Mouse (Mus musculus) bone marrow macrophage, adult 2 months (primary cell): Measurements from ENCODE around the gene Gpr4. TPM values are rescaled to one million over a fixed set of nuclear protein-coding genes. Genes with fewer than 3 reads are reported as not detected.

Experiments
- H3K27ac ChIP-seq: 2 replicates; pipeline ENCODE4 v1.5.1; 2012; ENCODE audit warnings: low read depth, low read length; ENCODE audit not compliant: insufficient read depth
- H3K4me1 ChIP-seq: 2 replicates; pipeline ENCODE4 v1.6.1; 2012; ENCODE audit warnings: low read length; ENCODE audit not compliant: control insufficient read depth, insufficient read depth
- H3K4me3 ChIP-seq: 2 replicates; pipeline ENCODE4 v1.5.1; 2012; ENCODE audit warnings: mild to moderate bottlenecking, low read length, moderate library complexity; ENCODE audit not compliant: insufficient read depth
- CTCF ChIP-seq: IDR thresholded peaks from 2 replicates; pipeline ENCODE4 v1.5.1; 2012; ENCODE audit warnings: low read depth, mild to moderate bottlenecking, low read length, moderate library complexity
- POLR2A ChIP-seq: IDR thresholded peaks from 2 replicates; pipeline ENCODE4 v1.6.1; 2012; ENCODE audit warnings: mild to moderate bottlenecking, low read depth, low read length, borderline replicate concordance
- polyA plus RNA-seq: library from polyadenylated mRNA; stranded (reverse); fragments of >200 nt; gene quantifications from 2 replicates; pipeline ENCODE4 v1.2.4, GENCODE M21; 2012; ENCODE audit not compliant: missing spikeins, insufficient read depth, insufficient read length

Gpr4 gene
- polyA plus RNA-seq = not detected in 2 replicates

- peaks cover 12% of the 10 kb centered on the region for H3K4me1 ChIP-seq
- H3K4me3 ChIP-seq = no peak within 1 kb of the TSS
- TF ChIP-seq POLR2A (no peak), CTCF (no peak)
Measured at GRCm38 (mm10) chr7:19211996-19212755, at the start of gene Gpr4. Gpr4 (plus strand) TSS chr7:19212538.

DNA sequence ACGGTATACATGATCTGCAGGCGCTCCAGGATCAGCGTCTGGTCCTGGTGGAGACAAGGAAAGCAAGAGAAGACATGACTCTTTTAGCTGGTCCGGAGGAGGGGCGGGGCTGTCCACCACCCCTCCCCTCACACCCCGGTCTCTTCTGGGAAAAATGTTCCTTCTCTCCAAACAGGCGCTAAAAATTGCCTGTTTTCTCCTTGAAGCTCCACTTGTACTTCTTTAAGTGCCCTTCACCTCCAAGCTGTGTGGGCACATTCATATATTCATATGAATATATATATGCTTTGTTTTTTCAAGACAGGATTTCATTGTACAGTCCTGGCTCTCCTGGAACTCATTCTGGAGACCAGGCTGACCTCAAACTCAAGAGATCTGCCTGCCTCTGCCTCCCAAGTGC is 49.4 kb upstream of the Gpr4 start:
- no peaks in the 10 kb centered on the region for H3K4me1 ChIP-seq
- TF ChIP-seq POLR2A (no peak), CTCF (no peak)
- H3K27ac ChIP-seq = no peak overlapping the region
- no peak overlapping the region for H3K4me3 ChIP-seq

More at GRCm38 (mm10) chr7:19211996-19212755, at the start of gene Gpr4:
- no peak within 1 kb of the TSS for H3K27ac ChIP-seq

- no peaks in the 10 kb centered on the region for H3K4me1 ChIP-seq
- TF ChIP-seq CTCF (no peak), POLR2A (no peak)
- no peak overlapping the region for H3K4me3 ChIP-seq
- H3K27ac ChIP-seq = no peak overlapping the region
Measured at GRCm38 (mm10) chr7:19163752-19164151, 48.6 kb upstream of the Gpr4 start.

- TF ChIP-seq POLR2A = no peak
- TF ChIP-seq CTCF = no peak
- H3K4me3 ChIP-seq = no peak overlapping the region
- no peak overlapping the region for H3K27ac ChIP-seq
- H3K4me1 ChIP-seq = no peaks in the 10 kb centered on the region
Measured at GRCm38 (mm10) chr7:19164189-19164588, 48.1 kb upstream of the Gpr4 start.

DNA sequence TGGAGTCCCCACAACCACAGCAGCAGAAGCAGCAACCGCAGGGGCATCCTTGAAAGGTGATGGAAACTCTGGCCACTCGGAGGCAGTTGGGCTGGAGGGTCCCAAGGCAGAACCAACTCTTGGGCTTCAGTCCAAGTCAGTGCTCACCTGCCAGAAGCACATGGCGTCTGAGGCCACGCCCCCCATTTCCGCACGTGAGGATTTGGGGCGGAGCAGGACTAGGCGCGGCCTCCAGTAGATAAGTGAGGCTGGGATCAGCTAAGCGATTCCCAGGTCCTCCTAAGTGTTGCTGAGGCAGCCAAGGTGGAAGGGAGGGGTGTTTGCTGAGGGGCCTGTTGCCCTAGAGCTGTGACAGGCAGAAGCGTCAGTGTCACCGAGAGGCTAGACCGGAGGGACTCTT is 47.4 kb upstream of the Gpr4 start:
- Histone ChIP-seq H3K4me3 (no peak overlapping the region), H3K4me1 (no peaks in the 10 kb centered on the region), H3K27ac (no peak overlapping the region)
- no peak for TF ChIP-seq CTCF
- no peak for TF ChIP-seq POLR2A

DNA sequence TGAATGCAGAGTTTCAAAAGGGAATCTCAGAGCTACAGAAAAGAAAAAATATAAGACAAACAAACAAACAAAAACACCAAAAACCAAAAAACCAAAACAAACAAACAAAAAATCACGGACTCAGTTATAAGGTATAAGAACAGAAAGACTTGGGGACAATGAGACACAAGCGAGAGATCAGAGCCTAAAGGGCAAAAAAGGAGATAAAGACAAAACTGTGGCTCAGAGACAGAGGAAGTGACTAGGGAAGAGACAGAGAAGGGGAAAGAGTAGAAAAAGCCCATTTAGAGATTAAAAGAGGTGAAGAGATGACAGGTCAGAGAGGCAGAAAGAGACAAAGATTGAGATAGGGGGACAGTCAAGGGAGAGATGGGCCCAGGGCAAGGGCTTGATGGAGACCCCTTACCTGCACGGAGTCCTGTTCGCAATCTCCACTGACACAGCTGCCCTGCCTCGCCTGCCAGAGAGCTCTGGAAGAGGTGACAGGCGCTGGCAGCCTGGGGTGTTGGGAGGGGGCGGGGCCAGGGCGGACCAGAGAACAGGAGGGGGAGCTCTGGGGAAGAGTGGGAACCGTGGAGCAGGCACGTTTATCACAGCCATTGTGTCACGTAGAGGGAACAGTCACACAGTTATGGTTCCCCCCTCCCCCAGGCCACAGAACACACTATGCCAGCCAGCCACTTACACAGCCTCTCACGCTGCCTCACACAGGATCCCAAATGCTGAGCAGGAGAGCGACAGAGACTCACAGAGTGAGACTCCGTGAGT is 46.5 kb upstream of the Gpr4 start, which contains the start of gene Gipr:
TSS of gene Gipr (minus strand) at position 472 of the 768 bp plus-strand sequence.
- Histone ChIP-seq H3K4me3 (no peak within 1 kb of the TSS), H3K27ac (no peak within 1 kb of the TSS), H3K4me1 (no peaks in the 10 kb centered on the region)
- TF ChIP-seq POLR2A = no peak
- TF ChIP-seq CTCF = no peak

- Histone ChIP-seq H3K4me3 (no peak overlapping the region), H3K4me1 (no peaks in the 10 kb centered on the region), H3K27ac (no peak overlapping the region)
- TF ChIP-seq POLR2A (no peak), CTCF (no peak)
Measured at GRCm38 (mm10) chr7:19166990-19167389, 45.3 kb upstream of the Gpr4 start.

DNA sequence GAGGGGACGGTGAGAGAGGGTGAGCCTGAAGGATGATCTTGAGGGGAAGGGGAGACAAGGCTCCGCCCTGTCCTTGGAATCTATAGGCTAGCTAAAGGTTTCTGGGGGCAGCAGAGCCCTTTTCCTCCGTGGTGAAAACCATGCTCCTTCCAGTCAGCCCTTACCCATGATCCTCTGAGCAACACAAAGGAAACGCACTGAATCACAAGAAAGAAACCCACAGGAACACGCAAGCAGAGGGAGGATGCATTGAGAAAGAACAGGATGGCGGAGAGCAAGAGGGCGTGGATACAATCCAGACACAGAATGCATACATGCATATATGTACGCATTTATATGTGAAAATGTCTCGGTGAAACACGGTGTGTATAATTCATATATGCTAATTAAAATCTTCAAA is 42.8 kb upstream of the Gpr4 start:
- H3K4me3 ChIP-seq = no peak overlapping the region
- TF ChIP-seq CTCF (no peak), POLR2A (no peak)
- 0 out of 2 replicates have a peak, but pooled peaks cover 3% of the 10 kb centered on the region for H3K4me1 ChIP-seq
- no peak overlapping the region for H3K27ac ChIP-seq

- Histone ChIP-seq H3K27ac (no peak overlapping the region), H3K4me1 (0 out of 2 replicates have a peak, but pooled peaks cover 3% of the 10 kb centered on the region), H3K4me3 (no peak overlapping the region)
- no peak for TF ChIP-seq POLR2A
- TF ChIP-seq CTCF = no peak
Measured at GRCm38 (mm10) chr7:19170142-19170541, 42.2 kb upstream of the Gpr4 start.

GRCm38 (mm10) chr7:19171831-19172230 is 40.5 kb upstream of the Gpr4 start:
- TF ChIP-seq CTCF = no peak
- no peak for TF ChIP-seq POLR2A
- H3K4me1 ChIP-seq = 0 out of 2 replicates have a peak, but pooled peaks cover 6% of the 10 kb centered on the region

More at GRCm38 (mm10) chr7:19171831-19172230, 40.5 kb upstream of the Gpr4 start:
- H3K4me3 ChIP-seq = no peak overlapping the region
- no peak overlapping the region for H3K27ac ChIP-seq
